Mouse (Mus musculus) embryonic facial prominence, embryonic 15.5 days (tissue): ENCODE measurements around the gene Hip1r. TPM values are rescaled to one million over a fixed set of nuclear protein-coding genes. Genes with fewer than 3 reads are reported as not detected.
A peak's percentile ranks its signal among the peaks of the same experiment; 100 is the strongest.

Experiments used
- ATAC-seq: fragments of 200-750 bp; cut with Nextera tagmentation; 2 replicates; pipeline ENCODE4 v1.8.0; 2017; ENCODE audit warnings: low read depth, moderate TSS enrichment; ENCODE audit not compliant: insufficient number of reproducible peaks, low FRiP score, low TSS enrichment
- H3K27ac ChIP-seq: fragments of 300-500 bp; sonication (generic); replicated peaks from 2 replicates; pipeline ENCODE4 v1.5.1; 2015; ENCODE audit warnings: mild to moderate bottlenecking, inconsistent platforms
- H3K27me3 ChIP-seq: fragments of 300-500 bp; sonication (generic); 2 replicates; pipeline ENCODE4 v1.6.1; 2015; ENCODE audit warnings: inconsistent platforms
- H3K36me3 ChIP-seq: fragments of 300-500 bp; sonication (generic); 2 replicates; pipeline ENCODE4 v1.6.1; 2015; ENCODE audit warnings: mild to moderate bottlenecking, inconsistent platforms
- H3K4me1 ChIP-seq: fragments of 300-500 bp; sonication (generic); 2 replicates; pipeline ENCODE4 v1.6.1; 2015; ENCODE audit warnings: inconsistent platforms
- H3K4me2 ChIP-seq: fragments of 300-500 bp; sonication (generic); replicated peaks from 2 replicates; pipeline ENCODE4 v1.6.1; 2015; ENCODE audit warnings: mild to moderate bottlenecking, inconsistent platforms
- H3K4me3 ChIP-seq: fragments of 300-500 bp; sonication (generic); replicated peaks from 2 replicates; pipeline ENCODE4 v1.5.1; 2015; ENCODE audit warnings: mild to moderate bottlenecking, inconsistent platforms
- H3K9ac ChIP-seq: fragments of 300-500 bp; sonication (generic); 2 replicates; pipeline ENCODE4 v1.6.1; 2015; ENCODE audit warnings: inconsistent platforms
- H3K9me3 ChIP-seq: fragments of 300-500 bp; sonication (generic); replicated peaks from 2 replicates; pipeline ENCODE4 v1.6.1; 2016; ENCODE audit warnings: inconsistent platforms
- WGBS: fragments of 180-500 bp; shearing (Covaris S2); methylation state at CpG from one replicate; pipeline ENCODE4 v1.1.7; 2015; 5-methylcytosine and 5-hydroxymethylcytosine counted together
- polyA plus RNA-seq: library from polyadenylated mRNA; unstranded; fragments of >200 nt; fragmentation: Nextera tagmentation; extraction: Ambion mirVana; gene quantifications from 2 replicates; pipeline ENCODE4 v1.2.1, GENCODE M21; 2015

The Hip1r gene
- polyA plus RNA-seq, 1 experiment from 2014 or later = 14.2 TPM

DNA sequence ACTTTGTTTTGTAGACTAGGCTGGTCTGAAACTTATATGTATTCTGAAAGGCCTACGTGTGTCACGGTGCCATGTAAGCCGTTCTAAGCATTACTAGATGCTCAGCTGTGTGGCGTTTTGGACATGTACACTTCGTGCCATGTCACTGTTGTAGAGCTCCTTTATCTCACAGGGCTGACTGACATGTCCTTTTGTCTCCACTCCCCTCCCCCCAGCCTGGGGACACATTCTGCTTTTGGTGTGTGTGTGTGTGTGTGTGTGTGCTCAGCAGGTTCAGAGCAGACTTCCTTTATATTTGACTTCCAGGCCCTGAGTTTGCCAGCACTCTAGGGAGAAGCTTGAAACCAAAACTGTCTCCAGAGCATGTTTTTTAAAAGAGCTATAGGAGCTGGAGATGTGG lies 63.4 kb downstream of the Hip1r start:
- 61% methylated on average over 5 of the region's 5 CpGs for WGBS
- no peak for ATAC-seq
- H3K9me3 ChIP-seq = no peaks in the 10 kb centered on the region
- H3K27me3 ChIP-seq = no peaks in the 10 kb centered on the region
- no peak overlapping the region for H3K9ac ChIP-seq
- no peak overlapping the region for H3K27ac ChIP-seq
- no peaks in the 10 kb centered on the region for H3K4me1 ChIP-seq
- H3K36me3 ChIP-seq = no peaks in the 10 kb centered on the region
- H3K4me3 ChIP-seq = no peak overlapping the region
- no peak overlapping the region for H3K4me2 ChIP-seq

DNA sequence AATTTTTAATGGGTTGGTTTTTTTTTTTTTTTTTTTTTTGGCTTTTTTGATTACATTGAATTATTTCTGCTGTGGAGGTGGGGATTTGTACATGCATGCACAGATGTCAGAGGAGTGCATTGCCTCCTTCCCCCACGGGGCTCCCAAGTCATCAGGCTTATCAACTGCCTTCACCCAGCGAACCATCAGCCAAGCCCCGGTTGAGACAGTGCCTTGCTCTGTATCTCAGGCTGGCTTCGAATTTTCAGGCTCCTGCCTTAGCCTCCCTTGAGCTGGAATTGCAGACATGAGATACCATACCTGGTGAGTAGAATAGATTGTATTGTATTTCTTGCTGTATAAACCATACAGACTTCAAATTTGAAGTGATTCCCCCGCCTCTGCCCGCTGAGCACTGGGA lies 66.2 kb downstream of the Hip1r start:
- no peaks in the 10 kb centered on the region for H3K27me3 ChIP-seq

DNA sequence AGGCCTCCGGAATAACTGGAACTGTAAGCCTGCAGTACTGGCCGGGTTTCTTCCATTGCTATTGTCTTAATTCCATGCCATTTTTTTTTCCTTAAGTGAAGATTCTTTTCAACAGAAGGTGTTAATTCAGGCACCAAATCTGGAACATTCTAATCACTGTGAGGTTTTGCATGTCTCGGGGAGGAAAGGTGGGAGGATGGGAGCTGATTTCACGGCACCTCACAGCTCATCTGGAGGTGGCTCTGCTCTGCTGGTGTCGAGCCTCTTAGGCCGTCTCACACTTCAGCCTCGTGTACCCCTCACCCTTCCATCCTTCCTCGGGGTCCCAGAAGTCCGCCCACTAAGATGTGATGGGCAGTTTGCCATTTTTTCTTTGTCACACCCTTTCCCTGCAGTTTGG lies 67.7 kb downstream of the Hip1r start:
- WGBS = 75% methylated on average over 9 of the region's 9 CpGs
- no peaks in the 10 kb centered on the region for H3K27me3 ChIP-seq
- ATAC-seq = no peak

More for the DNA sequence above, 66.2 kb downstream of the Hip1r start:
- no peak overlapping the region for H3K4me3 ChIP-seq
- no peak for ATAC-seq
- no peak overlapping the region for H3K27ac ChIP-seq
- H3K36me3 ChIP-seq = no peaks in the 10 kb centered on the region
- peaks cover 8% of the 10 kb centered on the region; the same call in 1 of the 2 replicates for H3K4me1 ChIP-seq
- no peak overlapping the region for H3K4me2 ChIP-seq
- no peak overlapping the region for H3K9ac ChIP-seq
- WGBS = 82% methylated on average over 6 of the region's 6 CpGs
- no peaks in the 10 kb centered on the region for H3K9me3 ChIP-seq

DNA sequence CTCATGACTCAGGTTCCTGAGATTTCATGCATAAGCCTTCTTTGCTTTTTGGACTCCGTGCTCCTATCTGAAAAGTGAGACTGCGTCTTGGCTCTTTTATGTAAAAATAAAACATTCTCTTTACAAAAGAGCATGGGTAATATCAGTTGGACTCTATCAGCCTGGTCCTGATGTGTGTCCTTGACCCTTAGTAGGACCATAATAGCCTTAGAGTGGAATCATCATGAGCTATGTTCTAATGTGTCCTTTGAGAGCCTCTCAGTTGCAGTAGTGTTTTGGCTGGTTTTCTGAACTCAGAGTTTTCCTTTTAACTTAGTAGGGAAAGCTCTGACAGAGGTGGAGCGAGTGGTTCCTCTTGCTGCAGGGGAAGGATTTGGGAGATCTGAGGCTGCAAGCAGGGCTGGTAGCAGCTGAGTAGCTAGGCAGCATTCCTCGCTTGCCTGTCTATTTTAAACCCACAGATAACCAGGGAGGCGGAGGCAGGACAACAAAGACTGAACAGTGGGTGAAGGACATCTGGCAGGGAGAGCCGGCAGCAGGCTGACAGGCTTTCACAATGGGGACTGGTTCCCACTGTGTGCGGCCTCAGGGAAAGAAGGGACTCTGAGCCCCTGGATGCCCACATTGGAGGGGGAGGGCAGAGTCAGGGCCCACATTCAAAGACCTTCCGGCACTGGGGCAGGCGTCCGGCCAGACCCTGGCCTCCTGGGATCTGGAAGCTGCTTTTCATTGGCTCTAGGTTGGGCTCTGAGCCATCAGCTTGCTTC lies 70.0 kb downstream of the Hip1r start:
- Histone ChIP-seq H3K36me3 (no peaks in the 10 kb centered on the region), H3K9me3 (no peaks in the 10 kb centered on the region), H3K27ac (peak overlapping the region; percentile 78), H3K4me3 (no peak overlapping the region), H3K9ac (no peak overlapping the region), H3K4me2 (no peak overlapping the region), H3K27me3 (no peaks in the 10 kb centered on the region), H3K4me1 (peaks cover 12% of the 10 kb centered on the region; the same call in 1 of the 2 replicates)
- ATAC-seq = peak; percentile 71
- 27% methylated on average over 10 of the region's 10 CpGs for WGBS

More for the DNA sequence above, 67.7 kb downstream of the Hip1r start:
- Histone ChIP-seq H3K27ac (no peak overlapping the region), H3K4me2 (no peak overlapping the region), H3K36me3 (no peaks in the 10 kb centered on the region), H3K4me3 (no peak overlapping the region), H3K4me1 (peaks cover 8% of the 10 kb centered on the region; the same call in 1 of the 2 replicates), H3K9me3 (no peaks in the 10 kb centered on the region), H3K9ac (no peak overlapping the region)

DNA sequence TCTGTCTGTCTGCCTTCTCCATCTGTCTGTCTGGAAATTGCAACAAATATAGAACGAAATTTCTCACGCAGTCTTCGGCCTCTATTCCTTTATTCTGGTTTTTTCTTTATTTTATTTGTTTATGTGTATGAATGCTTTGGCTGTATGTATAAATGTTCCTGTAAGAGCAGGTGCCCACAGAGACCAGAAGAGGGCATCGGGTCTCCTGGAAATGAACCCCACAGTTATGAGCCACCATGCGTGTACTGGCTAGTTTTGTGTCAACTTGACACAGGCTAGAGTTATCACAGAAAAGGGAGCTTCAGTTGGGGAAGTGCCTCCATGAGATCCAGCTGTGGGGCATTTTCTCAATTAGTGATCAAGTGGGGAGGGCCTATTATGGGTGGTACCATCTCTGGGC lies 70.6 kb downstream of the Hip1r start:
- Histone ChIP-seq H3K4me2 (no peak overlapping the region), H3K4me1 (peaks cover 12% of the 10 kb centered on the region; the same call in 1 of the 2 replicates), H3K9ac (no peak overlapping the region), H3K9me3 (no peaks in the 10 kb centered on the region), H3K27ac (peak overlapping the region; percentile 78), H3K4me3 (no peak overlapping the region), H3K27me3 (no peaks in the 10 kb centered on the region), H3K36me3 (no peaks in the 10 kb centered on the region)
- ATAC-seq = no peak
- WGBS = 74% methylated on average over 5 of the region's 5 CpGs

DNA sequence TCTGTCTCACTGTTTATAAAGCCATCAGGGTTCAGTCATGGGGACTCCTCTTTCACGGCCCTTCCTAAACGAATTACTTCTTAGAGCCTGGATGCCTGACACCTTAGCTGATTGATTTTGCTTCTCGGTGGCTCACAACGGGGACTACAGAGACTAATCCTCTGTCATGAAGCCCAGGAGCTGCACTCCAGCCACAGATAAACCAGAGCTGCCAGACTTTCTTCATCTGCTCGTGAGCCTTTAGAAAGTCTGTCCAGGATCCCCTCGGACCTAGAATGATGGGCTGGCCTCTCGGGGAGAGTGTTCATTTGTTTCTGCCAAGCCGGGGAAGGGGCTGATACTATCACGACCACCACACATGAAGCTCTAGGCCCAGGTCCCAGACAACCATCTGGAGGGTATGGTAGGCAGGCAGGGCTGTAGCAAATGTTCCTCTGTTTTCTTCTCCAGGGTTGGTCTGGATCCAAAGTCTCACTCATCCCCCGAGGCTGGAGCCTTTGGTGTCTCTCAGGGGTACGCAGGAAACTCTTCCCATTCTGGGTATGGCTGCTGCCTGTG lies 72.1 kb downstream of the Hip1r start:
- Histone ChIP-seq H3K36me3 (no peaks in the 10 kb centered on the region), H3K27ac (no peak overlapping the region), H3K4me1 (peaks cover 25% of the 10 kb centered on the region), H3K9ac (no peak overlapping the region), H3K9me3 (no peaks in the 10 kb centered on the region), H3K4me3 (no peak overlapping the region), H3K4me2 (no peak overlapping the region), H3K27me3 (no peaks in the 10 kb centered on the region)
- WGBS = 43% methylated on average over 11 of the region's 11 CpGs
- no peak for ATAC-seq

DNA sequence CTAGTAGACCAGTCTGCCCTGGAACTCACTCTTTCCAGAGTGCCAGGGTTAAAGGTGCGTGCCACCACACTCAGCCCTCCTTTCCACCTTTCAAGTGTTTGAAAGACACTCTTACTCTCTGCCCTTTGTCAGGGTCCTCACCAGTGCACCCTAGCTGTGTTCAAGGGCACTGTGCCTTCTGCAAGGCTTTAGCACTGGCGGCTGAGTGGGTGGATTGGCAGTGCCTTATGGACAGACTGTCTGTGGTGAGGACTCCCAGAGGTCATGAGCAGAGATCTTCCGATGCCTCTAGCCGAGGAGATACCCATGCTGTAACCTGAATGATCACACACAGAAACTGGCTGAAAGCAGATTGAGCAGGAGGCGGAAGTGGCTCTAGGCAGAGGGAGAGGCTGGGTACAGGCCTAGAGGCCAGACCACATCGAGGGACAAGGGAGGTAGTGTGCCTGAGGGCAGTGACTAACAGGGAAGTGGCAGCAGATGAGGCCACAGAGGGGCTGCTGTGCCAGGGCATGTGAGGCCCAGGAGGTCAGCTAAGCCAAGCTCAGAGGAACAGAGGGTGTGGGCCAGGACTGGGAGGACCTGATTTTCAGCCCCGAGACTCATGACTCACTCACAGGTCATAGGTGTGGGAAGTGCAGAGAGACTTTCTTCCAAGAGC lies 73.4 kb downstream of the Hip1r start:
- H3K27ac ChIP-seq = peak overlapping the region; percentile 71
- H3K4me1 ChIP-seq = peaks cover 28% of the 10 kb centered on the region
- H3K4me2 ChIP-seq = no peak overlapping the region
- H3K4me3 ChIP-seq = no peak overlapping the region
- H3K9me3 ChIP-seq = no peaks in the 10 kb centered on the region
- WGBS = 60% methylated on average over 7 of the region's 7 CpGs
- H3K36me3 ChIP-seq = no peaks in the 10 kb centered on the region
- H3K27me3 ChIP-seq = no peaks in the 10 kb centered on the region
- no peak for ATAC-seq
- H3K9ac ChIP-seq = no peak overlapping the region

DNA sequence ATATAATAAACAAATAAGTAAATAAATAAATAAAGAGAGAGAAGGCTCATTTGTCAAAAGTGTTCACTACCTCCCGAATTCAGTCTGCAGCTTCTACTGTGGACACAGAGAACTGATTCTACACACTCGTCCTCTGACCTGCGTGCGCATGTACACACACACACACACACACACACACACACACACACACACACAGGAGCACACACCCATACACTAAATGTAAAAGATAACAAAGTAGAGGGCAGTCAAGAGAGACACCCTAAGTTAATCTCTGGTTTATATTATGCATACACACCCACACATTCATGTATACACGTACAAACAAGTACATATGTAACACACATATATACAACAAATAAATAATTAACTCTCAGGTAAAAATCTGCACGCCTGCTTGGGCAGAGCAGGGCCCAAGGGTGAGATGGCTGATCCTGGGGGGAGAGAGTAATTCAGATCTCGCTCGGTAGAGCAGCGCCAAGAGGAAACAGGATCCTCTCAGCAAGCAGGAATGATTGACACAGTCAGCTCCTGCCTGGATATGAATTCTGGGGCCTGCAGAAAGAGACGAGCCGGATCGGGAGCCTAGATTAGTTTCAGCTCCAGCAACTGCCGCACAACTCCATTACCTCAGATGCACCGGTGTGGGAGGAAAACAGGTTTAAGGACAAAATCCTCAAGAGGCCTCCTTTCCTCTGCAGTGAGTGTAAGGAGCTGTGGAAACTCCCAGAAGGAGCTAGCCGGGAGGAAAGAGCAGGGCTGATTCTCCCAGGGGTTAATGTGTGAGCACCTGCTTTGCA lies 76.0 kb downstream of the Hip1r start:
- Histone ChIP-seq H3K9ac (no peak overlapping the region), H3K4me1 (peaks cover 21% of the 10 kb centered on the region), H3K27me3 (no peaks in the 10 kb centered on the region), H3K36me3 (no peaks in the 10 kb centered on the region), H3K27ac (peak overlapping the region; percentile 70), H3K4me2 (no peak overlapping the region), H3K4me3 (no peak overlapping the region), H3K9me3 (no peaks in the 10 kb centered on the region)
- no peak; the same call in 1 of the 2 replicates for ATAC-seq
- WGBS = 36% methylated on average over 15 of the region's 15 CpGs

DNA sequence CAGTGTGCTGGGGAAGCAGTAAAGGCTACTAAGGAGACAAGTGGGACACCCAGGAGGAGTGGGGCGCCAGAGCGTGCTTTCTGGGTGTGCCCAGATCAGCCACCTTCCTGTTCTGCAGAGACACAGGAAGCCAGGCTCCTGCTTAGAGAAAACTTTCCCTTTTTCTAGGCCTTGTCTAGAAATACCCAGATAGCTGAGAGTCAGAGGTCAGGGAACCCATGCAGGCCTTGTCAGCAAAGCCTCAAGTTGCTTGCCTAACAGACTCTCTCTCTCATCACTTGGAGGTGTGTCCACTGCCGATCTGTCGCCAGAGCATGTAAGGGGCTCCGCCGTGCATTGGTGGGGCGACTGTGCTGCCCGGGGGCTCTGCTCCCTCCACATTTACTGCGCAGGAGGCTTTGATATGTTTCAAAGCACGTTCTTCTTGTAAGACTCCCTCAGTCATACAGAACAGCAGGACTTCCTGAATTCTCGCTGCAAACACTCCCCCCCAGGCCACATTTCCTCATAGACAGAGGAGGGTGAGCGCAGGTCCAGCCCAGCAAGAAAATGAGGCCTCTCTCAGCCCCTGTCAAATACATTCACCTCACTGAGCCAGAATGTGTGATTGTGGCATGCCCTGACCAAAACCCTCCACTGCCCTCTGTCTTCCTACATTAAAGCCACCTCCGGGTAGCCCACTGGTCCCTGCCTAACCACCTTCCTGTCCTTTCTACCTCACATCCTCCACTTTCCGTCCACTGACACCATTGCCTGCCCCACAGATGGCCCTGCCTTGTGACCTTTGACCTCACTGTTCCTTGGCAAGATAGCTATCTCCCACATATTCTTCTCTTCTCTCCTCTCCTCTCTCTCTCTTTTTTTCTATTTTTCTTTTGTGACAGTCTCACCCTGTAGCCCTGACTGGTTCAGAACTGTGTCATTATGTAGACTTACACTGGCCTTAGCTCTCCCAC lies 76.9 kb downstream of the Hip1r start:
- Histone ChIP-seq H3K4me1 (peaks cover 21% of the 10 kb centered on the region), H3K4me3 (no peak overlapping the region), H3K4me2 (no peak overlapping the region), H3K27me3 (no peaks in the 10 kb centered on the region), H3K9ac (no peak overlapping the region), H3K36me3 (no peaks in the 10 kb centered on the region), H3K27ac (peak overlapping the region; percentile 70), H3K9me3 (no peaks in the 10 kb centered on the region)
- 31% methylated on average over 14 of the region's 14 CpGs for WGBS
- ATAC-seq = no peak

DNA sequence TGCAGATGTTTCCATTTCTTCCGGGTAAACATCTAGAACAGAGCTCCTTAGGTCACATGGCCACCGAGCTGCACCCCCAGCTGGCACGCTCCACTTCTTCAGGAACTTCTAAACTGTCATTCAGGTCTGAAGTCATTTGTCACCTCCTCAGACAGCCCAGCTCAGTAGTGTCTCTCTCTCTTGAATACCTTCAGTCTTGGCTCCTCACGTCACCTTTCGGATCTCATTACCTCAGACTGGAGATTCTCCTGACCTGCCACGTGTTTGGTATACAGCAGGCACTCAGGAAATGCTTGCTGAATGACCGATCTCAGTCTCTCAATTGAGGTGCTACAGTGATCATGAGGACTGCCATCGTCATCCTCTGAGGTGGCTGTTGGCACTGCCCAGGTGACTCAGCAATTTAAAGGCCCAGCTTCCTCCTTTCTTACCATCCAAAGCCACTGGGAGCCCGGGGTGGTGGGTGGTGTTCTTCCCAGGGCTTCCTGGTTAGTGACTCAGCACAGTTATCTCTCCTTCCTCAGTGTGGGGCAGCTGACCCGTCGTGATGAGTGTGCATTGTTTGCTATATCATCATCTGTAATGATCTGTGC lies 78.6 kb downstream of the Hip1r start:
- no peak for ATAC-seq
- H3K9ac ChIP-seq = no peak overlapping the region
- H3K9me3 ChIP-seq = no peaks in the 10 kb centered on the region
- H3K36me3 ChIP-seq = no peaks in the 10 kb centered on the region
- no peak overlapping the region for H3K27ac ChIP-seq
- WGBS = 77% methylated on average over 11 of the region's 11 CpGs
- peaks cover 21% of the 10 kb centered on the region for H3K4me1 ChIP-seq
- H3K4me2 ChIP-seq = no peak overlapping the region
- H3K27me3 ChIP-seq = no peaks in the 10 kb centered on the region
- no peak overlapping the region for H3K4me3 ChIP-seq
